Mouse (Mus musculus) heart, postnatal 25 days (tissue): ENCODE results near the gene Utp6. TPM values are rescaled to one million over a fixed set of nuclear protein-coding genes. Genes with fewer than 3 reads are reported as not detected.

Experiments used
- DNase-seq: peaks from one replicate; pipeline ENCODE4 v3.0.0; 2022; ENCODE audit warnings: low spot score
- intact Hi-C: fragments of 180-260 bp; cut with DNase I; formaldehyde crosslinking; loops from one replicate; pipeline ENCODE4 v1.15.1; 2025
- total RNA-seq, 2 experiments: library from RNA; stranded (reverse); gene quantifications; 2 replicates each; pipeline ENCODE4 v1.2.3; 2021

Utp6 gene
- total RNA-seq, 2 experiments from 2014 or later = 20.9 to 23.2 TPM

GRCm38 (mm10) chr11:79963212-79963974 is 1.2 kb upstream of the Utp6 start:
- no peak for DNase-seq
- intact Hi-C loops = no loop called here

- intact Hi-C loops = no loop called here
Measured at GRCm38 (mm10) chr11:79962877-79963183, 640 bp upstream of the Utp6 start.

GRCm38 (mm10) chr11:79961346-79962124 is 655 bp downstream of the Utp6 start:
- intact Hi-C loops = no loop called here
- DNase-seq = no peak

More at GRCm38 (mm10) chr11:79962877-79963183, 640 bp upstream of the Utp6 start:
- no peak for DNase-seq

- DNase-seq = no peak
- intact Hi-C loops = no loop called here
Measured at GRCm38 (mm10) chr11:79947265-79947664, 14.9 kb downstream of the Utp6 start.

GRCm38 (mm10) chr11:79943601-79944000 is 18.6 kb downstream of the Utp6 start:
- no peak for DNase-seq
- intact Hi-C loops = no loop called here

GRCm38 (mm10) chr11:79943136-79943535 is 19.1 kb downstream of the Utp6 start:
- no peak for DNase-seq
- intact Hi-C loops = no loop called here

GRCm38 (mm10) chr11:79935766-79936165 is 26.4 kb downstream of the Utp6 start:
- intact Hi-C loops = no loop called here

GRCm38 (mm10) chr11:79922766-79923165 is 39.4 kb downstream of the Utp6 start:
- intact Hi-C loops = loop anchor here (5.0 kb wide), 2 partner anchors 130 to 340 kb away; no protein-coding TSS in a partner anchor
- no peak for DNase-seq

More at GRCm38 (mm10) chr11:79935766-79936165, 26.4 kb downstream of the Utp6 start:
- no peak for DNase-seq

GRCm38 (mm10) chr11:79922157-79922556 is 40.0 kb downstream of the Utp6 start:
- DNase-seq = no peak
- intact Hi-C loops = loop anchor here (5.0 kb wide), 2 partner anchors 130 to 340 kb away; no protein-coding TSS in a partner anchor

- no peak for DNase-seq
- intact Hi-C loops = loop anchor here (2.0 to 5.0 kb wide), 4 partner anchors 128 to 338 kb away; no protein-coding TSS in a partner anchor
Measured at GRCm38 (mm10) chr11:79920505-79921025, 41.6 kb downstream of the Utp6 start.

- intact Hi-C loops = loop anchor here (2.0 to 5.0 kb wide), 4 partner anchors 128 to 338 kb away; no protein-coding TSS in a partner anchor
- DNase-seq = peak; percentile 49
Measured at GRCm38 (mm10) chr11:79919685-79920504, 42.3 kb downstream of the Utp6 start.

GRCm38 (mm10) chr11:79915696-79916349 is 46.4 kb downstream of the Utp6 start:
- DNase-seq = no peak
- intact Hi-C loops = no loop called here

GRCm38 (mm10) chr11:79908600-79909483 is 53.3 kb downstream of the Utp6 start:
- no peak for DNase-seq
- intact Hi-C loops = no loop called here

- no peak for DNase-seq
- intact Hi-C loops = no loop called here
Measured at GRCm38 (mm10) chr11:79906920-79907319, 55.3 kb downstream of the Utp6 start.

- intact Hi-C loops = no loop called here
- no peak for DNase-seq
Measured at GRCm38 (mm10) chr11:79902881-79903481, 59.2 kb downstream of the Utp6 start.

- intact Hi-C loops = no loop called here
- DNase-seq = no peak
Measured at GRCm38 (mm10) chr11:79901146-79901545, 61.0 kb downstream of the Utp6 start.

GRCm38 (mm10) chr11:79892259-79892658 is 69.9 kb downstream of the Utp6 start:
- intact Hi-C loops = no loop called here
- no peak for DNase-seq

- intact Hi-C loops = no loop called here
- DNase-seq = no peak
Measured at GRCm38 (mm10) chr11:79890822-79891221, 71.4 kb downstream of the Utp6 start.
